Mouse (Mus musculus) ES-CJ7 (cell line): ENCODE data around the gene Rdh7.
"Not testable (repeated sequence)": the region's sequence is repeated elsewhere in the genome, so short reads cannot be mapped to it uniquely, and the experiment has no call there.

Experiments
- DNase-seq: peaks from one replicate; pipeline ENCODE4 v3.0.0; 2011; ENCODE audit warnings: low read depth, low spot score

Rdh7 gene

DNA sequence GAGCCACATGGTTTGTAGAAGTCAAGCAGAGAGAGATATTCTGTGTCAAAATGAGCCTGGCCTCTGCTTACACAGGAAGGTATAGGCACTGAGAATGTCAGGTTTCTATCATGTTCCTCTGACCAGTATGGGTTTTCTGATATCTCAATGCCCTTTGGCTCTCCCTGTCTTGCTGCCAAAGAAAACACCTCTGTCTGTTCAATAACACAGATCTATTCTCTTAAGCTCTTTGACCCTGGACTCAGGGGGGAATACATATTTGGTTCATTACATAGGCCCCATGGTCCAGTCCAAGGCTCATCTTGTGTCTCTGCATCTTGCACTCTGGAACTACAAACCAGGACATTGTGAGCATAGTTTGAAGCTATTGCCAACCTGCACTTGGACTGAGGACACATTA is at the start of gene Rdh7:
Rdh7 (minus strand) TSS at position 213 of the 400 bp plus-strand sequence.
- DNase-seq: no peak

GRCm38 (mm10) chr10:127937428-127938010 is 48.9 kb upstream of the Rdh7 start:
- peak; percentile 51 for DNase-seq

GRCm38 (mm10) chr10:127936747-127937409 is 48.3 kb upstream of the Rdh7 start:
- DNase-seq: no peak

DNA sequence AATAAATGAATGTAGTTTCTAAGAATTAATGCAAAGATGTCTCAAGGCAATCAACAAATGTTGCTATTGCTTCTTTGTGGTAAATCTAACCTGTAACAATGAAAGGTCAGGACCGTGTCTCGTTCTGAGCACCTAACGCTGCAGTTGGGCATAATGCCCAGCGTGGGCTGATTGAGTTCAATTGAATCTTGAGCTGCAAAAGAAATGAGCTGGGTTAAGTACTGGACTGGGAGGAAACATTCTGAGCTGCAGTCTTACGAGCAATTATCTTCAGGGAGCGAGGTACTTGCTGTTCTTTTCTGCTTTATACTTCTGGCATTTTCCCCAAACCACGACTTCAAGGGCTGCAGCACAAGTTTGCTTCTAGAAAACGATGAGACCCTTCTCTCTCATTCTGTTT is 47.7 kb upstream of the Rdh7 start:
- no peak for DNase-seq

DNA sequence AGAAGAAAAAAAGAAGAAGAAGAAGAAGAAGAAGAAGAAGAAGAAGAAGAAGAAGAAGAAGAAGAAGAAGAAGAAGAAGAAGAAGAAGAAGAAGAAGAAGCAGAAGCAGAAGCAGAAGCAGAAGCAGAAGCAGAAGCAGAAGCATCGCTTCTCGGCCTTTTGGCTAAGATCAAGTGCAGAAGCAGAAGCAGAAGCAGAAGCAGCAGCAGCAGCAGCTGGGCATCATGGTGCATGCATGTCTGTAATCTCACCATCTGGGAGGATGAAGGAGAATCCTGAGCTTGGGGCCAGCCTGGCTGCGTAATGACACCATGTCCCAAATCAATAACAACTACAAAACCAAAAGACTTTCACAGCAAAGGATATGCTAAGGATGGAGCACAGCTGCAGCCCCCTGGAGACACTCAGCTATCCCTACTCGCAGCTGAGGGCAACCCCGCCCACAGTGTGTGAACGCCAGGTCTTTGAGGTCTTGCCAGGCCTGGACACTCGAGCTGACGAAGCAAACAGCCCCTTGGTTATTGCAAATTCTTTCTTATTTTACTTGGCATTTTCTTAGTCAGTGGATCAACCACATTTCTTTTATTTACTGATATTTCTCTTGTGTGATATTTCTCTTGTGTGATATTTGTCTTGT is 43.8 kb upstream of the Rdh7 start:
- no peak for DNase-seq

DNA sequence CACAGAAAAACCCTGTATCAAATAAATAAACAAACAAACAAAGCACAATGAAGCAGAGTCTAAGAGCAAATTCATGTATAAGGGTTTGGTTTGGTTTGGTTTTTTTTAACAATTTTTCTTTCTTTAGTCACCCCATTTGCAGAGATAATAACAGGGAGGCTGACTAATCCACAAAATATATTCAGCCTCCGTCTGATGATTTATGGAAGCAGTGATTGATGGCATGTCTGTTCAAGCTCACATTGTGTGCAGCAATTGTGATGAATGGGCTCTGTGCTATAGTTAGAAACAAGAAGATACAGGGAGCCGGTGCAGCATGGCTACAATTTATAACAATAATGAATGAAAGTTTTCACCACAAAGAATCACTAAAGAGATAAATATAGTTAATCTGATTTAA is 39.1 kb upstream of the Rdh7 start:
- no peak for DNase-seq

GRCm38 (mm10) chr10:127924597-127925378 is 36.2 kb upstream of the Rdh7 start:
- no peak for DNase-seq

- no peak for DNase-seq
Observed at GRCm38 (mm10) chr10:127923024-127923423, 34.4 kb upstream of the Rdh7 start.

GRCm38 (mm10) chr10:127922241-127922640 is 33.6 kb upstream of the Rdh7 start:
- no peak for DNase-seq

GRCm38 (mm10) chr10:127917651-127918050 is 29.0 kb upstream of the Rdh7 start:
- DNase-seq: no peak

- not testable (repeated sequence) for DNase-seq
Observed at GRCm38 (mm10) chr10:127917183-127917582, 28.6 kb upstream of the Rdh7 start.

- DNase-seq: no peak
Observed at GRCm38 (mm10) chr10:127915578-127915977, 27.0 kb upstream of the Rdh7 start.

- DNase-seq: peak; percentile 35
Observed at GRCm38 (mm10) chr10:127907386-127907951, 18.9 kb upstream of the Rdh7 start.

DNA sequence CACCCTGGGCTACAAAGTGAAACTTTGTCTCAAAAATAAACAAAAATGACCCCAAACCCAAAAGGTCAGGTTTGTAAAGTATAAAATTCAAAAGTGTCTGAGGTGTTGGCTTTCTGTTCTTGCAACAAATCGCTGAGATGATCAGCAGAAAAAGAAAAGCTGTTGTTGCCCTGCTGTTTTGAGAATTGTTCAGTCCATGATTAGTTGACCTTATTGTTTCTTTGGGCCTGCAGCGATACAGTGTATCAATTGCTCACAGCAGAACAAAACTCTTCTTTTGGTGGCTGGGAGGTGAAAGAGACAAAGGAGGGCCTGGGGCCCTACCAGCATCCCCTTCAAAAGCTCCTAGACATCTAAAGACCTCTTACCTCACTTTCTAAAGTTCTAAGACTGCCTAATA is 17.5 kb upstream of the Rdh7 start:
- no peak for DNase-seq

GRCm38 (mm10) chr10:127904718-127905446 is 16.3 kb upstream of the Rdh7 start:
- DNase-seq: no peak

GRCm38 (mm10) chr10:127903116-127903515 is 14.5 kb upstream of the Rdh7 start:
- DNase-seq: no peak

- DNase-seq: no peak
Observed at GRCm38 (mm10) chr10:127901751-127902150, 13.1 kb upstream of the Rdh7 start.

DNA sequence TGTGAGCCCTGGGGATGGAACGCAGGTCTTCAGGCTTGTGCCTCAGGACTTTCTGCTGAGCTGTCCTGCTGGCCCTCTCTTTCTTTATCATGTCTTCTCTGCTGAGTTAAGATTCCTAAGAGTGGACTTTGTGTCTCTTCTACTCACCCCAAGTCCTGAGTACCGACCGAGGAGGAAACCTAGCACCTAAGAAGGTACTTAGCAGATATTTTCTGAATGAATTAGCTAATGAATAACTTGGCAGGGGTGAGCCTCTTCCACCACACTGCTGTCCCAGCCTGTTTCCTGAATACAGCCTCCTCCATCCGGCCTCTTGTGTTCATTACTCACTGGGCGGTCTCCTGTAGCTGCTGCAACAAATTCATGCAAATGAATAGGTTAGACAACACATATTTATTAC is 11.2 kb upstream of the Rdh7 start:
- no peak for DNase-seq

- no peak for DNase-seq
Observed at GRCm38 (mm10) chr10:127898218-127898617, 9.6 kb upstream of the Rdh7 start, which contains the start of gene Sdr9c7. Sdr9c7 (plus strand) TSS chr10:127898518.

GRCm38 (mm10) chr10:127897506-127897905 is 8.9 kb upstream of the Rdh7 start:
- DNase-seq: peak; percentile 68

- peak; percentile 58 for DNase-seq
Observed at GRCm38 (mm10) chr10:127896705-127897104, 8.1 kb upstream of the Rdh7 start.
